Mouse (Mus musculus) CH12.LX (cell line): Measurements from ENCODE around the gene Pex7. TPM values are rescaled to one million over a fixed set of nuclear protein-coding genes. Genes with fewer than 3 reads are reported as not detected.

Experiments
- DNase-seq: peaks from one replicate; pipeline ENCODE4 v3.0.0-alpha.2; 2013; ENCODE audit errors: extremely low read depth
- H3K27ac ChIP-seq: 2 replicates; pipeline ENCODE4 v1.5.1; 2012; ENCODE audit warnings: low read depth, mild to moderate bottlenecking, control low read depth, moderate library complexity; ENCODE audit not compliant: insufficient read depth
- H3K27me3 ChIP-seq: replicated peaks from 2 replicates; pipeline ENCODE3; 2012; ENCODE audit warnings: inconsistent platforms
- H3K36me3 ChIP-seq, 2 experiments: replicated peaks in 1 of 2; 2 replicates each; pipeline versions ENCODE3 to v1.6.1; 2012; ENCODE audit warnings: inconsistent platforms in 1 of 2, low read length in 1 of 2, mild to moderate bottlenecking in 1 of 2, mixed read lengths in 1 of 2, moderate library complexity in 1 of 2; ENCODE audit not compliant: control insufficient read depth in 1 of 2, insufficient read depth in 1 of 2
- H3K4me1 ChIP-seq, 2 experiments: 2 replicates each; pipeline ENCODE4 v1.6.1; 2012; ENCODE audit warnings: inconsistent platforms in 1 of 2, moderate library complexity in 1 of 2; ENCODE audit not compliant: insufficient read depth in 2 of 2, control insufficient read depth in 1 of 2
- H3K4me2 ChIP-seq: 2 replicates; pipeline ENCODE4 v1.6.1; 2012; ENCODE audit warnings: low read depth, mild to moderate bottlenecking, control low read depth; ENCODE audit not compliant: poor library complexity, insufficient read depth, severe bottlenecking
- H3K4me3 ChIP-seq, 3 experiments: fragments of 150-350 bp in 1 of 3; sonication (generic) in 1 of 3; replicated peaks in 1 of 3; 2 replicates each; pipeline versions ENCODE3 to v1.5.1; 2011 to 2012; ENCODE audit warnings: low read depth in 2 of 3, low read length in 2 of 3, mild to moderate bottlenecking in 2 of 3, moderate library complexity in 2 of 3, control low read depth in 1 of 3, improper control_type of control experiment in 1 of 3, inconsistent platforms in 1 of 3, mixed read lengths in 1 of 3; ENCODE audit not compliant: poor library complexity in 1 of 3
- H3K79me2 ChIP-seq: replicated peaks from 2 replicates; pipeline ENCODE4 v1.6.1; 2012; ENCODE audit warnings: mild to moderate bottlenecking, moderate library complexity; ENCODE audit not compliant: control insufficient read depth, poor library complexity, insufficient read depth, severe bottlenecking; ENCODE audit errors: extremely low read depth
- H3K9ac ChIP-seq: 2 replicates; pipeline ENCODE4 v1.6.1; 2012; ENCODE audit warnings: low read depth, mild to moderate bottlenecking, control low read depth, moderate library complexity; ENCODE audit not compliant: insufficient read depth
- H3K9me3 ChIP-seq: replicated peaks from 2 replicates; pipeline ENCODE3; 2012; ENCODE audit warnings: low read length, inconsistent platforms, mixed read lengths
- BHLHE40 ChIP-seq: IDR thresholded peaks from 2 replicates; pipeline ENCODE4 v1.6.1; 2011; ENCODE audit warnings: mild to moderate bottlenecking, low read depth, low read length, improper control_type of control experiment
- CHD1 ChIP-seq: IDR thresholded peaks from 2 replicates; pipeline ENCODE4 v1.6.1; 2012; ENCODE audit warnings: low read depth, low read length, improper control_type of control experiment, inconsistent platforms
- CHD2 ChIP-seq: IDR thresholded peaks from 2 replicates; pipeline ENCODE4 v1.6.1; 2011; ENCODE audit warnings: low read length, improper control_type of control experiment
- CTCF ChIP-seq, 2 experiments: IDR thresholded peaks in 1 of 2; conservative IDR thresholded peaks in 1 of 2; 2 replicates each; pipeline ENCODE4 v1.5.1; 2011 to 2012; ENCODE audit warnings: low read depth in 2 of 2, low read length in 2 of 2, improper control_type of control experiment in 1 of 2, inconsistent platforms in 1 of 2, mild to moderate bottlenecking in 1 of 2, moderate library complexity in 1 of 2
- ELF1 ChIP-seq: IDR thresholded peaks from 2 replicates; pipeline ENCODE4 v1.6.1; 2014; ENCODE audit warnings: low read depth, mild to moderate bottlenecking, inconsistent platforms, low read length, improper control_type of control experiment
- EP300 ChIP-seq: IDR thresholded peaks from 2 replicates; pipeline ENCODE4 v1.6.1; 2011; ENCODE audit warnings: low read length, improper control_type of control experiment
- GABPA ChIP-seq: IDR thresholded peaks from 2 replicates; pipeline ENCODE4 v1.6.1; 2012; ENCODE audit warnings: low read depth, low read length, improper control_type of control experiment, inconsistent platforms; ENCODE audit not compliant: insufficient replicate concordance
- IRF4 ChIP-seq: IDR thresholded peaks from 2 replicates; pipeline ENCODE4 v1.6.1; 2014; ENCODE audit warnings: low read depth, mild to moderate bottlenecking, inconsistent platforms, low read length, improper control_type of control experiment
- JUN ChIP-seq: IDR thresholded peaks from 2 replicates; pipeline ENCODE4 v1.6.1; 2011; ENCODE audit warnings: low read depth, mild to moderate bottlenecking, low read length, improper control_type of control experiment, moderate library complexity; ENCODE audit not compliant: insufficient read depth
- JUND ChIP-seq: conservative IDR thresholded peaks from 2 replicates; pipeline ENCODE4 v1.6.1; 2011; ENCODE audit warnings: low read depth, low read length, improper control_type of control experiment
- MAFK ChIP-seq: IDR thresholded peaks from 2 replicates; pipeline ENCODE4 v1.6.1; 2011; ENCODE audit warnings: low read length, improper control_type of control experiment; ENCODE audit not compliant: insufficient replicate concordance
- MAX ChIP-seq: IDR thresholded peaks from 2 replicates; pipeline ENCODE4 v1.6.1; 2011; ENCODE audit warnings: low read length, improper control_type of control experiment
- MAZ ChIP-seq: IDR thresholded peaks from 2 replicates; pipeline ENCODE4 v1.6.1; 2012; ENCODE audit warnings: low read depth, mild to moderate bottlenecking, inconsistent platforms, low read length, improper control_type of control experiment, moderate library complexity
- MEF2A ChIP-seq: IDR thresholded peaks from 2 replicates; pipeline ENCODE4 v1.6.1; 2014; ENCODE audit warnings: low read depth, mild to moderate bottlenecking, inconsistent platforms, low read length, improper control_type of control experiment, borderline replicate concordance
- MXI1 ChIP-seq: IDR thresholded peaks from 2 replicates; pipeline ENCODE4 v1.6.1; 2011; ENCODE audit warnings: mild to moderate bottlenecking, low read depth, low read length, improper control_type of control experiment
- MYC ChIP-seq: IDR thresholded peaks from 2 replicates; pipeline ENCODE4 v1.6.1; 2011; ENCODE audit warnings: low read depth, mild to moderate bottlenecking, improper control_type of control experiment, low read length
- NRF1 ChIP-seq: IDR thresholded peaks from 2 replicates; pipeline ENCODE4 v1.6.1; 2014; ENCODE audit warnings: low read depth, mild to moderate bottlenecking, inconsistent platforms, low read length, improper control_type of control experiment, moderate library complexity
- POLR2AphosphoS2 ChIP-seq: IDR thresholded peaks from 2 replicates; pipeline ENCODE4 v1.6.1; 2011; ENCODE audit warnings: low read depth, low read length, improper control_type of control experiment
- RAD21 ChIP-seq: IDR thresholded peaks from 2 replicates; pipeline ENCODE4 v1.6.1; 2011; ENCODE audit warnings: low read depth, mild to moderate bottlenecking, low read length, improper control_type of control experiment, moderate library complexity
- RCOR1 ChIP-seq: conservative IDR thresholded peaks from 2 replicates; pipeline ENCODE4 v1.6.1; 2012; ENCODE audit warnings: low read depth, mild to moderate bottlenecking, inconsistent platforms, low read length, improper control_type of control experiment
- SIN3A ChIP-seq: IDR thresholded peaks from 2 replicates; pipeline ENCODE4 v1.6.1; 2012; ENCODE audit warnings: low read length, improper control_type of control experiment, inconsistent platforms
- SMC3 ChIP-seq: IDR thresholded peaks from 2 replicates; pipeline ENCODE4 v1.6.1; 2011; ENCODE audit warnings: low read depth, low read length, improper control_type of control experiment
- UBTF ChIP-seq: IDR thresholded peaks from 2 replicates; pipeline ENCODE4 v1.6.1; 2012; ENCODE audit warnings: low read depth, mild to moderate bottlenecking, inconsistent platforms, low read length, improper control_type of control experiment, moderate library complexity
- USF1 ChIP-seq: IDR thresholded peaks from 2 replicates; pipeline ENCODE4 v1.6.1; 2014; ENCODE audit warnings: low read depth, mild to moderate bottlenecking, inconsistent platforms, low read length, improper control_type of control experiment
- USF2 ChIP-seq: conservative IDR thresholded peaks from 2 replicates; pipeline ENCODE4 v1.6.1; 2011; ENCODE audit warnings: low read depth, low read length, improper control_type of control experiment
- ZC3H11A ChIP-seq: IDR thresholded peaks from 2 replicates; pipeline ENCODE4 v1.6.1; 2012; ENCODE audit warnings: low read depth, mild to moderate bottlenecking, inconsistent platforms, low read length, improper control_type of control experiment
- ZKSCAN1 ChIP-seq: IDR thresholded peaks from 2 replicates; pipeline ENCODE4 v1.6.1; 2012; ENCODE audit warnings: low read depth, inconsistent platforms, low read length, improper control_type of control experiment, borderline replicate concordance
- ZNF384 ChIP-seq: IDR thresholded peaks from 2 replicates; pipeline ENCODE4 v1.6.1; 2012; ENCODE audit warnings: low read depth, low read length, improper control_type of control experiment, inconsistent platforms
- dilution Hi-C: fragments of 300-500 bp; cut with MboI; formaldehyde crosslinking; loops from 2 replicates; pipeline ENCODE4 v1.14.3; 2020; ENCODE audit warnings: low sequenced_read_pairs; ENCODE audit not compliant: extremely low pct_unique_long_range_greater_than_20kb, extremely low pct_ligation_motif_present
- in situ Hi-C: fragments of 300-500 bp; cut with MboI; formaldehyde crosslinking; loops from 3 replicates; pipeline ENCODE4 v1.14.3; 2019; ENCODE audit warnings: low sequenced_read_pairs, low pct_ligation_motif_present, low pct_unique_long_range_greater_than_20kb, mixed read lengths
- polyA plus RNA-seq: library from polyadenylated mRNA; unstranded; fragments of >175 nt; gene quantifications from 2 replicates; pipeline ENCODE4 v1.2.1, GENCODE M21; 2012; ENCODE audit warnings: low read depth; ENCODE audit not compliant: insufficient read length
- total RNA-seq, 2 experiments: library from RNA; depleted of rRNA; stranded (reverse); fragments of 300-350 nt in 1 of 2; fragments of >200 nt in 1 of 2; gene quantifications; 2 replicates each; pipeline ENCODE4 v1.2.3; 2012 to 2014

The Pex7 gene
- total and polyA plus RNA-seq, 3 experiments = 26.5 to 53.6 (median 30.2) TPM

- no peak for TF ChIP-seq ELF1
- no peak for TF ChIP-seq MAZ
- TF ChIP-seq SMC3 = peak; percentile 76
- TF ChIP-seq MYC = no peak
- no peak for TF ChIP-seq CHD1
- TF ChIP-seq UBTF = no peak
- TF ChIP-seq SIN3A = no peak
- TF ChIP-seq JUND = no peak
- no peak for TF ChIP-seq EP300
- no peak for TF ChIP-seq USF1
- 0 out of 2 replicates have a peak, but pooled peaks have one; percentile 11 for TF ChIP-seq ZC3H11A
- no peak for TF ChIP-seq USF2
- peak; percentile 79 for TF ChIP-seq RAD21
- peak; percentile 68 to 84 for TF ChIP-seq CTCF (conservative IDR thresholded peaks at IDR 0.05 in 1 of 2, IDR thresholded peaks at IDR 0.05 in 1 of 2; ENCODE audit: low read depth in 2 of 2, low read length in 2 of 2)
- peak; percentile 52; the same call in 1 of the 2 replicates for TF ChIP-seq ZNF384
- TF ChIP-seq MXI1 = no peak
- TF ChIP-seq MAX = no peak
- TF ChIP-seq MEF2A = no peak
- no peak for TF ChIP-seq JUN
- no peak for TF ChIP-seq NRF1
- TF ChIP-seq ZKSCAN1 = no peak
- TF ChIP-seq IRF4 = peak; percentile 57
- TF ChIP-seq, all 38 proteins: peak for 6
- no peak overlapping the region for H3K4me2 ChIP-seq
- no peaks in the 10 kb centered on the region for H3K27me3 ChIP-seq
- H3K9ac ChIP-seq = no peak overlapping the region
- peaks cover 12 to 31% of the 10 kb centered on the region in 2 experiments for H3K4me1 ChIP-seq
- dilution Hi-C loops (no loop called here), in situ Hi-C loops (loop anchor here (5.0 to 10.0 kb wide), 2 partner anchors 69 to 182 kb away; partner anchors contain the start of gene Il20ra)
- H3K9me3 ChIP-seq = no peaks in the 10 kb centered on the region
- DNase-seq = peak; percentile 72
- H3K79me2 ChIP-seq = no peaks in the 10 kb centered on the region
- H3K27ac ChIP-seq = no peak overlapping the region
- H3K4me3 ChIP-seq = no peak overlapping the region
- H3K36me3 ChIP-seq = peaks cover 6 to 47% of the 10 kb centered on the region in 2 experiments
These were observed 13.5 kb downstream of the Pex7 start for GRCm38 (mm10) chr10:19893976-19894375.

- no peak overlapping the region for H3K4me2 ChIP-seq
- dilution Hi-C loops = no loop called here
- no peak for TF ChIP-seq RAD21
- no peak for TF ChIP-seq MAZ
- no peak for TF ChIP-seq ELF1
- TF ChIP-seq BHLHE40 = no peak
- TF ChIP-seq RCOR1 = no peak
- TF ChIP-seq CHD2 = no peak
- no peak for TF ChIP-seq SIN3A
- no peak for TF ChIP-seq CHD1
- TF ChIP-seq MAFK = no peak
- no peak for TF ChIP-seq GABPA
- no peak for TF ChIP-seq POLR2AphosphoS2
- H3K9ac ChIP-seq = no peak overlapping the region
- H3K4me1 ChIP-seq = peaks cover 12 to 31% of the 10 kb centered on the region in 2 experiments
- no peaks in the 10 kb centered on the region for H3K9me3 ChIP-seq
- no peak for DNase-seq
- peaks cover 4 to 51% of the 10 kb centered on the region in 2 experiments for H3K36me3 ChIP-seq
- H3K4me3 ChIP-seq = no peak overlapping the region
- in situ Hi-C loops = loop anchor here (5.0 to 10.0 kb wide), 2 partner anchors 68 to 181 kb away; partner anchors contain the start of gene Il20ra
- no peaks in the 10 kb centered on the region for H3K79me2 ChIP-seq
- H3K27me3 ChIP-seq = no peaks in the 10 kb centered on the region
- H3K27ac ChIP-seq = no peak overlapping the region
These were observed 14.3 kb downstream of the Pex7 start for GRCm38 (mm10) chr10:19893146-19893545.
